Mouse (Mus musculus) CD4-positive helper T cell, adult 2 months (primary cell): ENCODE data around the gene Nipsnap3a.
A peak's percentile ranks its signal among the peaks of the same experiment; 100 is the strongest.

Experiments
- DNase-seq: peaks from one replicate; pipeline ENCODE4 v3.0.0-alpha.2; 2012; ENCODE audit warnings: low read depth, missing footprints, low spot score

Nipsnap3a gene

GRCm38 (mm10) chr4:52989248-52989647 lies at the start of gene Nipsnap3a:
Nipsnap3a (plus strand) TSS chr4:52989272.
- no peak for DNase-seq

- no peak for DNase-seq
Observed at GRCm38 (mm10) chr4:52946665-52947064, 42.4 kb upstream of the Nipsnap3a start.

GRCm38 (mm10) chr4:52949005-52949404 lies 40.1 kb upstream of the Nipsnap3a start:
- DNase-seq, result no peak

DNA sequence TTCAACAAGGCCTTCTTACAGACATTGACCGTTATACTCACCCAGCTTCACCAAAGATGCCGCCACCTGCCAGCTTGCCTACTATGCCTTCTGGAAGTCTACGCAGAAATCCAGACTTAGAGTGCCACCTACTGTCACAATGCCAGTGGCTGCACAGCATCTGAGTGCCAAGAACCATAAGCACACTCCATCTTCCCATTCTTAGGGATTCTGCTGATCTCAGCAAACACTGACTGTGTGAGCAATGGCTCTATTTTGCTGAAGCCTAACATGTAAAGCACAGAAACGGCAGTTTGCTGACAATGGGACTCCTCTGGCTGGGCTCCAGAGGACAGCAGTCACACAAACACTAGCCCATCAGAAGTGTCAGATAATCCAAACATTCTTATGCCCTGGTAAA lies 30.4 kb upstream of the Nipsnap3a start:
- DNase-seq, result no peak

DNA sequence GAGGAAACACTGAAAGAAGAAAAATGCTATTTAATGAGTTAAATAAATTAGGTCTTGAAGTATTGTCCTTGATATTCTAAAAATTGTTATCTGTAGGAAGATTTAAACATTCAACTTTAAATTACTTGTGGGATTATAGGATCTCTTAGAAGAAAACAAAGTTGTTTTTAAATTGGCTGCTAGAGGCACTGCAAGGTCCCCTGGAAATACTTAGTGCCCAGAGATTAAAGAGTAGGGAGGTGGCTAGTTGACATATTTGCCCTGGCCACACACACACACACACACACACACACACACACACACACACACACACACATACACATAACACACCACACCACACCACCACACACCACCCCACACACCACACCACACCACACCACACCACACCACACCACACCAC lies 24.8 kb upstream of the Nipsnap3a start, which contains the start of gene Olfr270:
Gene Olfr270 (plus strand): TSS at position 301 of the 400 bp plus-strand sequence.
- DNase-seq, result no peak

- DNase-seq, result peak; percentile 17
Observed at GRCm38 (mm10) chr4:52985216-52985615, 3.9 kb upstream of the Nipsnap3a start.

- no peak for DNase-seq
Observed at GRCm38 (mm10) chr4:52986266-52986665, 2.8 kb upstream of the Nipsnap3a start.

GRCm38 (mm10) chr4:52999449-52999848 lies 10.4 kb downstream of the Nipsnap3a start:
- DNase-seq, result no peak

- no peak for DNase-seq
Observed at GRCm38 (mm10) chr4:53000154-53000553, 11.1 kb downstream of the Nipsnap3a start.

DNA sequence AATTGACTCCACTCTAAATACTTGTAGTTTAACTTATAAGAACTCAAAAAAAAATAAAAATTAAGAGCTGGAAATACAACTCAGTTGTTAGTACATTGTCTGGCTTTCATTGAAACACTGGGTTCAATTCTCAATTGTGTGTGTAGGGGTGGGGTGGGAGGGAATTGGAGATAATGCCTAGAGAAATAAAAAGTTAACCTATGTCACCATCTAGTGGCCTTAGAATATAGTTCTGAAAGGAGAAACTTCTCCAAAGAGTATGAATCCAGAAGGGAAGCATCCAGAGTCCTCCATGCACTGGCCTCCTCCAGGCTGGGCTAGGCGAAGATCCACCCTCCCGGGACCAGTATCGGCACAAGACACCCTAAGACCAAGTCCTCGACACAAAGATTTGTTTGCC lies 20.1 kb downstream of the Nipsnap3a start:
- DNase-seq, result no peak

DNA sequence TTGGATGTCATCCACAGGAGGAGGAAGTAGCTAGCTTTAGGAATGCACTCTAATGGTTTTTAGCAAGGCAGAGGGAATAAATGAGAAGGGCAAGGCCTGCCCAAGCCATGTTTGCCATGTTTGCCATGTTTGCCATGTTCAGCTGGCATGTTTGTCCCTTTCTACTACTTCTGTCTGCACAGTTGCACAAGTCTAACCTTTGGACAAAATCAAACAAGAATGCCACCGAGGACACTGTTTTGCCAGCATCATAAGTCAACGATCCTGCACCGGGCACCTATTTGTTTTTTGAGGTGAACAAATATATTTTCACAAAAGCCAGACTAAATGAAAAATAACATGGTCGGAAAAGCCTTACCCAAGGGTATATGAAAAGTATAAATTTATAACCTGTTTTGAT lies 20.8 kb downstream of the Nipsnap3a start:
- DNase-seq, result no peak

DNA sequence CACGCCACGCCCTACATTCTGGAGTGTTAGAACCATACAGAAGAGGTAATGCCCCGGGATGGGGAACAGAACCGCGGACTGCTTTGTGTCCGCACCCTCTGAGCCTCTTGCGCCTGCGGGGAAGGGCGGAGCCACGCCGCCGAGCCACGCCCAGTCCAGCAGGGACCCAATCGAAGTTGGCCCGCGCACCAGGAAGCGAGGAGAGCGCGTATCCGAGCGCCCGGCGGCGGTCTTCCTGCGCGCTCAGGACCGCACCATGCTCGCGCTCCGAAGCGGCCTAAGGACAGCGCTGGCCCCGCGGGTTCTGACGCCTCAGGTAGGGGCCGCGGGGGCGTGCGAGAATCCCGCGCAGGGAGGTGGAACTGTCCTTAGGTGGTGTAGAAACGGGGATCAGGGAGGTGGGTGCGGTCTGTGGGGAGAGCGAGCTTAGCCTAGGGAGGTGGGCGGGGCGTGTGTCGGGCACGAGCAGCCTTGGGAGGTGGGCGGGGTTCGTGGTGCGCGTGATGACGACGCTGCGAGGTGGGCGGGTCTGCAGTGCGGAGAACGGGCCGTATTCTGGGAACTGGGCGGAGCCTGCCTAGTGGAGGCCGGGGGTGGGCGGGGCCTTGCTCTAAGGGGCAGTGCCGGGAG lies 22.8 kb downstream of the Nipsnap3a start, which contains the start of gene Nipsnap3b:
Gene Nipsnap3b (plus strand): TSS at position 149 of the 630 bp plus-strand sequence.
- peak; percentile 96 for DNase-seq

- no peak for DNase-seq
Observed at GRCm38 (mm10) chr4:53014421-53014820, 25.3 kb downstream of the Nipsnap3a start.

DNA sequence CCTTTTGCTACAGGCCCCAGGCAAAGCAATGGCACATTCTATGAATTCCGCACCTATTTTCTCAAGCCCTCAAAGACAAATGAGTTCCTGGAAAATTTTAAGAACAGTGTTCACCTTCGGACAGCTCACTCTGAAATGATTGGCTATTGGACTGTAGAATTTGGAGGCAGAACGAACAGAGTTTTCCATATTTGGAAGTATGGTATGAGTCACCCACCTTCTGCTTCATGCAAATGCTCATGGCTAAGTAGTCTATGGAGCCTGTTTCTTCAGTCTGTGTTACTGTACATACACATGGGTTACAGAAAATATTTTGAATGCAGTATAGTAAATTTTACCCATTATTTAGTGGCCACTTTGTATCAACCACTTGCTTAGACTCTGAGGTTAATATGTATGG lies 26.0 kb downstream of the Nipsnap3a start:
- no peak for DNase-seq

GRCm38 (mm10) chr4:53018392-53018791 lies 29.3 kb downstream of the Nipsnap3a start:
- no peak for DNase-seq

DNA sequence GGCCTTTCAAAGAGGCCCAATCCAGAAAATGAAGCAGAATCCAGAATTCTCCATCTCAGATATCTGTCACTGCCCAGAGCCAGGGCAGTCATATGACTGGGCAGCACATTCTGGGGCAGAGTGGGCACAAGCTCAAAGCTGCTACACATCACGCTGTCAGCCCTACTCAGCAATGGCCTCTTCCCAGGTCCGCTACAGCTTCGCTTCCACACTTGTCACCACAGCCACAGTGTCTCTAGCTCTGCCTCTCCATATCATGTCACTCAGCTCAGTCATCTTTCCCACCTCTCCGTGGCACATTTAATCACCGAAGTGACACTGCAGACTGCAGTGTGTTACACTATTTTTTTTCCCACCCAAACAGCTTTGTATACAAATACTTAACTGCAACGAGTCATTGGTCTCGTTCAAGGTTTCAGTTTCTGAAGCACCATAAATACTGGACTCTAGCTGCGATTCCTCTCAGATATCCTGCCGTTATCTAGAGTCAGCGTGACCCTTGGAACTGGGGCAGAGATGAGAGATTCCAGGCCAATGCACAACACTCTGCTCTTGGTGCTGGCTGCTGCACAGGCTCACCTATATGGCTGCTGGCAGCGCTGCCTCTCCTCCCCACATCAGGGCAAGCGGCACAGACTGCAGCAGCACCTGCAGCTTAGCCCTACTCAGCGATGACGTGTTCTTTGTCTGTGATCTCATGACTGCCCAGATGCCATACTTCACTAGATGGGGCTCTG lies 34.3 kb downstream of the Nipsnap3a start:
- DNase-seq, result no peak

- DNase-seq, result no peak
Observed at GRCm38 (mm10) chr4:53024397-53024796, 35.3 kb downstream of the Nipsnap3a start.

- DNase-seq, result no peak
Observed at GRCm38 (mm10) chr4:53027811-53028210, 38.7 kb downstream of the Nipsnap3a start.

DNA sequence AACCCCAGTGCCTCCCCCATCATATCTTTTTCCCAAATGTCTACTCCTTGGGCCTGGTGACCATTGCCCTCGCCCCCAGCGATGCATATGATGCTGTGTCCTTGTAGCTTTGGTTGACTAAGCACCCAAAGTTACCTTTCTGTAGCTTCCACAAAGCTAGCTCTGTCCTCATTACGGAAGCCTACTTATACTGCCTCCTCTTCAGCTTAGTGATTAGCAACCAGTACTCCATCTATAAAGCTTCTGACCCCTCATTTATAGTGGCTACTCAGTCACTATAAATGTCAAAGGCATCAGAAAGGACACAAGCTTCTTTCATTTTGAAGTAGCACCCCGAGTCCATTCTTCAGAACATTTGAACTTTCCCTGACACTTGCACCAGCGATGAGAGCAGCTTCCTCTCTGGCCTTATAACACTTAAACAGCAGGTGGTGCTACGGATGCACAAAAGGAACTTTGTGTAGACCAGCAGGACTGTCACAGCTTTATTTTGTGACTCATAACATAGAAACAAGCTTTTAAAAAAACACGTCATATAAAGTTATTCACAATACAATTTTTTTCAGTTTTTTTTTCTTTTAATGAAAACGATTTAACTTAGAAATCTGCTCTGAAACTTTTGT lies 41.4 kb downstream of the Nipsnap3a start:
- no peak for DNase-seq

- DNase-seq, result no peak
Observed at GRCm38 (mm10) chr4:53043819-53044218, 54.7 kb downstream of the Nipsnap3a start.

DNA sequence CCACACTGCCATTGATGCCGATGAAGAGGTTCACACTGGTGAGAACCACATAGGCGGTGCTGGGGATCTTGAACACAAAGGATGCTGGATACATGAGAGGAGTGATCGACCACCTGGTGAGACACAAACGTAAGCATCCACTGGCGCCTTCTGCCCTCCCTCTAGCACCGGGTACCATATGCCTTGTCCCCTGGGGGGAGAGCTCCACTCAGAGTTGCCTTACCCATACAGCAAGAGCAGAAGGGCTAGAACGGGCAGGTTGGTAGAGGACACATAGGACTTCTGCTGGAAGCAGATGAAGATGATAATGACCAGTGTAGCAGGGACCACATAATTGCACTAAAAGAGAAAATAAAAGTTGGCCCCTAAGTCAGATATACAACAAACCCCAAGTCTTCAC lies 56.7 kb downstream of the Nipsnap3a start:
- DNase-seq, result no peak

DNA sequence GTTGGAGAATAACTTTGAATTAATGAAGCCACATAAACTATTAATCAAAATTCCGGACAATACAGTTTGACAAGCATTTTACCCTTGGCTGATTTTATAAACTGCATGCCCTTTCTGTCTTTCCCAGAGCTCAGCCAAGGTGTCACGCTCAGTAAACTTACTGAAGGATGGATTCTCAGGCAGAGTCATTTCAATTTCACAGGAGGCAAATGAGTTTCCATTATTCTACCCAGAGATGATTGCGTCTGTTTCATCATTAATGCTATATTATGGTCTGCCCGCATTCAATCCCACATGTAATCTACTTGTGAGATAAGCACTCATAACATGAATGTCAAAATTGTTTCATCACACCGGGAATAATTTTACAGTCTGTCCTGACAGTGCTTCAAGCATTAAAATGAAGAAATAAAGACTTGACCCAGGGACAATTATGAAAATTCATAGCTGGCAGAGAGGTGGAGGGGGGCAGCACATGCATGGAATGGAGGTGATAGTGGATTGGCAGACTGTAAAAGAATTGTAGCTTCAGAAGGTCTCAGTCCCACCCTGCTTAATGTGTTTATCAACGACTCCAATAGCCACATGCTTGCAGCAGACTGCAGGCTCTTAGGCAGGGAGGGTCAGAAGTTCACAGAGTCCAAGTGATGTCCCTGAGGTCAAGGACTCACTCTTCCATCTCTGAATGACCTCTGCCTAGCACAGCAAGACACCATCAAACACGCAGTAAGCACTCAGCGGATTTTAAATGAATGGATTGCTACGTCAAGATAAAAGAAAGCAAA lies 57.4 kb downstream of the Nipsnap3a start:
- DNase-seq, result no peak
